Mouse (Mus musculus) layer of hippocampus, postnatal 36 days (tissue): ENCODE results near the gene Gvin1. TPM values are rescaled to one million over a fixed set of nuclear protein-coding genes. Genes with fewer than 3 reads are reported as not detected.
"Not testable (repeated sequence)": the region's sequence is repeated elsewhere in the genome, so short reads cannot be mapped to it uniquely, and the experiment has no call there.

Experiments
- DNase-seq, 2 experiments: peaks; one replicate each; pipeline ENCODE4 v3.0.0; 2022
- total RNA-seq, 2 experiments: library from RNA; stranded (reverse); gene quantifications; 2 replicates each; pipeline ENCODE4 v1.2.3; 2021

Gene Gvin1
- total RNA-seq: under 1 TPM; 0.27 to 0.40 TPM

- not testable (repeated sequence) for DNase-seq
These were observed at the start of gene Gvin1 for GRCm38 (mm10) chr7:106215177-106215576. Gene Gvin1 (minus strand): TSS chr7:106215326.

GRCm38 (mm10) chr7:106251844-106252517 lies 36.9 kb upstream of the Gvin1 start:
- no peak for DNase-seq

GRCm38 (mm10) chr7:106248922-106249321 lies 33.8 kb upstream of the Gvin1 start:
- DNase-seq: no peak

- DNase-seq: no peak
These were observed 33.1 kb upstream of the Gvin1 start for GRCm38 (mm10) chr7:106248245-106248644.

GRCm38 (mm10) chr7:106245601-106246000 lies 30.5 kb upstream of the Gvin1 start:
- no peak for DNase-seq

GRCm38 (mm10) chr7:106240484-106241275 lies 25.6 kb upstream of the Gvin1 start:
- not testable (repeated sequence) for DNase-seq

- DNase-seq: no peak
These were observed 22.0 kb upstream of the Gvin1 start for GRCm38 (mm10) chr7:106237192-106237465.

- no peak for DNase-seq
These were observed 21.4 kb upstream of the Gvin1 start for GRCm38 (mm10) chr7:106236327-106237191.

- DNase-seq: no peak
These were observed 20.5 kb upstream of the Gvin1 start for GRCm38 (mm10) chr7:106235596-106235995.

- DNase-seq: not testable (repeated sequence)
These were observed 784 bp upstream of the Gvin1 start for GRCm38 (mm10) chr7:106215910-106216309.

- DNase-seq: not testable (repeated sequence)
These were observed 1.4 kb downstream of the Gvin1 start for GRCm38 (mm10) chr7:106213770-106214169.

GRCm38 (mm10) chr7:106206630-106207029 lies 8.5 kb downstream of the Gvin1 start:
- DNase-seq: not testable (repeated sequence)

GRCm38 (mm10) chr7:106177065-106177464 lies 38.1 kb downstream of the Gvin1 start:
- not testable (repeated sequence) for DNase-seq

GRCm38 (mm10) chr7:106145013-106145754 lies 69.9 kb downstream of the Gvin1 start:
- DNase-seq: not testable (repeated sequence)

- not testable (repeated sequence) for DNase-seq
These were observed 73.8 kb downstream of the Gvin1 start for GRCm38 (mm10) chr7:106141128-106141895.

GRCm38 (mm10) chr7:106117090-106117948 lies 97.8 kb downstream of the Gvin1 start:
- DNase-seq: not testable (repeated sequence)
